Mouse (Mus musculus) gastrocnemius, adult 18-20 months (tissue): ENCODE results near the gene Capg. TPM values are rescaled to one million over a fixed set of nuclear protein-coding genes. Genes with fewer than 3 reads are reported as not detected.

Source experiments
- DNase-seq: peaks from one replicate; pipeline ENCODE4 v3.0.0; 2021; ENCODE audit warnings: low spot score
- long read RNA-seq, 2 experiments: library from polyadenylated mRNA; stranded (forward); transcript quantifications; one replicate each; pipeline ENCODE4 v2.0.0; 2021
- total RNA-seq, 2 experiments: library from RNA; stranded (reverse); gene quantifications; 2 replicates each; pipeline ENCODE4 v1.2.3; 2021

The Capg gene
- total RNA-seq: 10 to 100 TPM in 1 of 2 experiments, 1 to 10 TPM in 1; 9.2 to 14.3 TPM
- long read RNA-seq, experiment 1, partial matches to known transcripts: 0 of 14 reads
- long read RNA-seq, experiment 1, other reads (novel, unspliced or antisense): 9 of 14 reads
- long read RNA-seq, experiment 2, partial matches to known transcripts: 2 of 16 reads
- long read RNA-seq, experiment 2, other reads (novel, unspliced or antisense): 13 of 16 reads

DNA sequence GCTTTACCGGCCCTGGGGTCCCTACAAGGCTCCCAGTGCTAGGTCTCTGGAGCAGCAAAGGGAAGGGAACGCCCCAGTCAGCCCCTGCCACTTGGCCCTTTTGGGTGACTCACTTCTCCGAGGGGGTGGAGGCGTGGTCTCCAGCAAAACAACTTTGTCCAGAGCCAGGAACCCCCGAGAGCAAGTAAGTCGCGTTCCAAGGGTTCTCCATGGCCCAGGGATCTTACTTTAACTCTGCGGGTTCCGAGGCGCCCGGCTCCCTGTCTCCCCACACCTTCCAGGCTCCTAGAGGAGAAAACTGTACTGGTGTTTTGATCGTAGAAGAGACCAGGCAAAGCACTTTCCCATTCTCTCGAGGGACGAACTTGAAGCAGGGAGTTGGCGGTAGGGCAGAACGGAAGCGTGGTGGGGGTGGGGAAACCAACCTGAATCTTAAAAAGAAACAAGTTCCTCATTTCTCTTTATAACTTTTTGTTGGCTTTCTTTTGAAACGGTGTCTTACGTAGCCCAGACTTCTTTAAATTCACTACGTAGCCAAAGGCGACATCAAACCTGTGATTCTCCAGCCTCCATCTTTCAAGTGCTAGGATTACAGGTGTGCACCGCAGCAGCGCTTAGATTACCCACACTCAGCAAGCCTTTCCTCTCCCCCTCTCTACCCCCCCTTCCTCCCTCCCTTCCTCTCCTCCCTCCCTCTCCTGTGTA, at the start of gene Capg:
Capg (plus strand) TSS at position 109 of the 705 bp plus-strand sequence.
- DNase-seq: peak; percentile 59

DNA sequence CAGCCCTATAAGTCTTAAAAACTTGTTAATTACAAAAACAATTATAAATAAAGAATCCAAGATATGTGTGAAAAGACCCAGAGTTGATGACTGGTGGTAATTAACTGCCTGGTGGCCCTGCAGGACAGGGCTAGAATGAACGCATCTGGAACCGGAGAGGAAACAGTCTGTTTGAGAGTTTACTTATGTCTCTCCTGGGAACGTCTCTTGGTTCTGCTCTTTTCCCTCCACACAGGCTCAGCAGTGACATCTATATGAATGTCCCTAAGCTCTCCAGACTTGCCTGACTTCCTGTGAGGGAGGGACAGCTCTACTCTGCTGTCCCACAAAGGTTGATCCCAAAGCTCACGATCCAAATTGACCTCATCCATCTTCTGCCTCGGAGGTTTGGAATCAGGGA, 45.2 kb upstream of the Capg start:
- no peak for DNase-seq

DNA sequence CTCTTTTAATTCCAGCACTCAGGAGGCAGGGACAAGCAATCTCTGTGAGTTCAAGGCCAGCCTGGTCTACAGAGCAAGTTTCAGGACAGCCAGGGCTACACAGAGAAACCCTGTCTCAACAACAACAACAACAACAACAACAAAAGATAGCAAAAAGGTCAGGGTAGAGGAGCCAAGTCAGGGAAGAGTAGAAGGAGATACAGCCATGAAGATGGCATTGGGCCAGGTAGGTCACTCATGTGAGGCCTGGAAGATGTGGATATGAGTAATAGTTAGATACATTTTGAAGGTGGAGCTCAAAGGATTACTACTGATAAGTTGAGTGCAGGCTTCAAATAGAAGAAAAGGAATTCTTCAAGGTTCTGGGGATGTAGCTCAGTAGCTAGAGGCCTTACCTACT, 40.9 kb upstream of the Capg start:
- DNase-seq: no peak

DNA sequence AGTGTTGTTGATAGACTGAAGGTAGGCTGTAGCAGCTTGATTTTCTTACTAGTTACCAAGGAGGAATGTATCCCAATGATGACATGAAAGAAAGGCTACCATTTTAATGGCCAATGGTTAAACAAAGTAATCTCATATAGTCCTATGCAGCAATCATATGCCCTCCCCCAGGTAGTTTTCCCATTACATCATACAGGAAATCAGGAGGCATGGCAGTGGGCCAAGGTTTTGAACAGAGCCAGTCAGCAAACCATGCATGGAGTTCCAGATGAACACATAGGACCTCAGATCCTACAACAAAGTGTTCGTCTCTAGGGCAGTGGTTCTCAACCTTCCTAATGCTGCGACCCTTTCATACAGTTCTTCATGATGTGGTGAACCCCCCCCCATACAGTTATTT, 40.3 kb upstream of the Capg start:
- DNase-seq: no peak

DNA sequence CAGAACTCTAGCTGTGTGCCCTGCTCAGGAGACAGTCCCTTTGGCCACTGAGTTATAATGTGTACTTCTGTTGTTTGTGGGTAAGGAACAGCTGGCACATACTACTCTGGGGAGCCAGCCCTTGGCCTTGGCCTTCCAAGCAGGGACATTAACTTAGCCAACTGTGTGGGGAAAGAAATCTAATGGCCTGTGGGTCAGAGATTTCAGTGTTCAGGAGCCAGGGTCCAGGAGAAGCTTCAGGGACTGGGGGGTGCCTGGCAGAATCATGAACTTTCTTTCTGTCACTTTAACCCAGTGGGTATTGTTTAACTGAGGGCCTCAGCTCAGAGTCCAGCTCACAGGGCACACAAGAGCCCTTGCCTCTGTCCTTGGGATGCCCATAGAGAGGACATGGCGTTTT, 38.1 kb upstream of the Capg start:
- DNase-seq: no peak

DNA sequence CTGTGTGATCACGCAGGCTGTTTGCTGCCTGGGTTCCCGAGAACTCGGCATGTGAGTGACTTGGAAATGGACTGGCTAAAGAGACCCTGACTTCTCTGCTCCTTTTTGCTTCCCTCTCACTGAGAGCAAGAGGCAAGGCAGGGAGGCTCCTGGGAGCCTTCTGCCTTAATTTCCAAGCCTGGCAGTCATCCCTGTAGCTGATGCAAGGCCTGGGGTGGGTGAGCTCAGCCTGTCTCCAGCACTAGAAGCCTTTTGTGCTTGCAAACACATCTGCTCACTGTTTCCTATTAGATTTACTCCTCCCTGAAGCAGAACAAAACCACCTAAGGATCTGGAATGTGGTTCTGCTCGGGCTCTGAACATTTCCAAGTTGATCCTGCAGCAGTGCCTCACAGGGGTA, 35.6 kb upstream of the Capg start:
- peak; percentile 58 for DNase-seq

DNA sequence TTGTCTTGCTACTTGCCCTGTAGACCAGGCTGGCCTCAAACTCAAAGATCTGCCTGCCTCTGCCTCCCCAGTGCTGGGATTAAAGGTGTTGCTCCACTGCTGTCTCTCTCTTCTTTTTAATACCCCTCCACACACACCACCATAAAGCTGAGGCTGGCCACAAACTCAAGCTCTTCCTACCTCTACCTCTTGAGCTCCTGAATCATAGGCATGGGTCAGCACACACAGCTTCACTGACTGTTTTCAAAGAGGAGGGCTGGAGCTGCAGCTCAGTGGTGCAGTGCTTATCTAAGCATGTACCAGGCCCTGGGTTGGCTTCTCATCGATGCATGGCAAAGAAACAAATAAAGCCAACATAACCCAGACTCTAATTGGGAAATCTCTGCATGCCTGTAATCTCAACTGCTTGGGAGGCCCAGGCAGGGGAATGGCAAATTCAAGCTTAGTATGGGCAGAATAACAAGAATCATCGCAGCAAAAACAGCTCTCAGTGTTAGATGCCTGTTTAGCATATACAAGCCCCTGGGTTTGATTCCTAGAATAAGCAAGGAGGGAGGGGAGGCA, 34.2 kb upstream of the Capg start:
- no peak for DNase-seq

DNA sequence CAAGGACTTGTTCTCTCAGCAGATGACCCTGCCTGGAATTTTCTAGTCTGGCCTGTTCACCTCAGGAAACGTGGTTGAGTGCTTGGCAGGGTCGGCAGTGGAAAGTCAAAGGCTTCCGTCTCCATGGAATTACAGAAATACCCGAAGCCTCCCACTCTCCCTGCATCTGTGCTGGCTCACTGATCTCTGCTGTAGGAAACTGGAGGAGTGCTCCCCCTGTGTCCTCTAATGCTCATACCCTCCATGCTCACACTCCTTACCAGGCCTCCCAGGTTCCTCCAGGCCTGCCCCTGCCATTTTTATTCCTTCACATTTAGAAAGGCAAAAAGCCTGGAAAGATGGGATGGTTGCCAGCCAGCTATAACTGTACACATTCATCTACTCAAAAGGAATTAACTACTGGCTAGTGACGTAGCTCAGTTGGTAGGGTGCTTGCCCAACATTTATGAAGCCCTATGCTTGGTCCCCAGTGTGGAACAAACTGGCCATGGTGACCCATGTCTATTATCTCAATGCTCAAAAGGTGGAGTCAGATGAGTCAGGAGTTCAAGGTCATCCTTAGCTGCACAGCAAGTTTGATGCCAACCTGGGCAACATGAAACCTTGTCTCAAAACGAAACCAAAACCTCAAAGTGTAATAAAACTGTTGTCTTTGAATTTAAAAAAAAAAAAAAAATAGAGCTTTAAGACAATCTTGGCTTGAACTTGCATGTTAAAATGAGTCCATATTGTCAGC, 33.3 kb upstream of the Capg start:
- no peak for DNase-seq

DNA sequence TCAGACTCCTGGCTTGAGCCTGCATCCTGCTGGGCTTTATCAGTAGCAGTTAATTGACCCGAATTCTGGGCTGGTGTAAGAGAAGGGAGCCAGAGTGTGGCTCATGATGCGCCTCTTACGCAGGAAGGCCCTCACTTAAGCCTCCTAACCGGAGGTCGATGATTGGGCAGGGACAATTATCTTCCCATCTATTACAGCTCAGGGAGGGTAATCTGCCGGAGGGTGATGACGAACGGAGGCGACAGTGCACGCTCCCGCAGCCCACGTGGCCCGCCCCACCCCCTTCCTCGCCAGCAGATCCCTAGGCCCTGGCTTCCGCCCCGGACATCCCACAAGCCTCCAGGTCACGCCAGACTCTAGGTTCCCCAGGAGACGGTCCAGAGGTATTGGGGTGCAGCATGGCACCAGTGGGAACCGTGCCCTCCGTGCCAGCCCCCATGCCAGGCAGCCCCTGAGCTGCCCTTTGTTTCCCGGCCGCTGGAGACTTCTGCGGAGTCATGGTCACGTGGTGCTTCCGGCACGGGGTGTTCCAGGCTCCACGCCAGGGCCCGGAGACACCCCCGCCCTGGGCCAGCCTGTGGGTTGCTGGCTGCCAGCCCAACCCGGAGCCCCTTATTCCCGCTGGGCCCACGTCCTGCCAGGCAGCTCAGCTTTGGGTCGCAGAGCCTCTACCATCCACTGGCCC, 31.7 kb upstream of the Capg start:
- DNase-seq: peak; percentile 85

DNA sequence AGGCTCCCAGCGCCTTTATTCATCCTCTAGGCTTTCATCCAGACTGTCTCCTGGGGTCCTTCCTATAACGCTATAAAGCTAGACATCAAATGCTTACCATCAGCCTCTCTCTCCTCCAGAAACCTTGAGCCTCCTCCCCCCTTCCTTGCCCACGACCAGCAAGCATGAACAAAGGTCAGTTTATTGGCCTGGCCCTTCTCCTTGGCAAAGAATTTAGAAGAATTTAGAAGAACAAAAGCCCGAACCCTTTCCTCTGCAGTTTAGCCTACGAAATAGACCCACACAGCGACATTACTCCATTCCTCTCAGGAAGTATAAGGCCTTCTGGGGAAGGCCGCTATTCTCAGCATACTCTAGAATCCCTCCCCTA, 31.1 kb upstream of the Capg start:
- DNase-seq: no peak

DNA sequence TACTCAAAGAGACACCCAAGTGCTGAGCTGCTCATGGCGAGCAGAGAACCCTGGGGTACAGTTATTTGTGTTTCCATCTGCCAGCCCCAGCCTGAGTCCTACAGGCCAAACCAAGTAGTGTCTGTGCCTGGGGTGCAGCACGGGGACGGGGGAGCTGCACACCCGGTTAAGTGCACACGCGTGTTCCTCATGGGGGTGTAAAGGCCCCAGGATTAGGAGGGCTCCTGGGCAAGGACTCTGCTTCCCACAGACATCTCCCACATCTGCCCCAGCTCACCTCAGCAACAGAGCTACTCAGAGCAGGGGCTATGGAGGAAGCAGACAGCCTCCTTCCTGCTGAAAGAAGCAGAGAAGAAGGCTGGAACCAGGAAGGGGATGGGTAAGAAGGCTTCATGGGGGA, 28.5 kb upstream of the Capg start:
- no peak for DNase-seq

DNA sequence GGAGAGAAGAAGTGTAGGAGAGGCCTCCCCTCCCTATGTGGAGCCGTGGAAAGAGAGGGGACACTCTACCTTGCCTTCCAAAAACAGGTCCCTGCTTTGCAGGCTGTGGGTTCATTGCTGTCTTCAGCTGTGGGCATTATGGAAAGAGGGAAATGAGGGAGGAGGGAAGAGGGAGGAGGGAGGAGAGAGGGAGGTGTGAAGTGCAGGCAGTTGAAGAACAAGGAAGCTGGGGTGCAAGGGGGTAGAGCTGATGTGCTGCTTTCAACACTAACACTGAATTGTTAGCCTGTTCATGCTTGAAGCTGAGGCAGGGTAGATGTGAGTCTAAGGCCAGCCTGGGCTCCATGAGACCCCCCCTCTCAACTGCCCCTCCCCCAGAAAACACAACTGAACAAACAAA, 25.3 kb upstream of the Capg start:
- DNase-seq: no peak

DNA sequence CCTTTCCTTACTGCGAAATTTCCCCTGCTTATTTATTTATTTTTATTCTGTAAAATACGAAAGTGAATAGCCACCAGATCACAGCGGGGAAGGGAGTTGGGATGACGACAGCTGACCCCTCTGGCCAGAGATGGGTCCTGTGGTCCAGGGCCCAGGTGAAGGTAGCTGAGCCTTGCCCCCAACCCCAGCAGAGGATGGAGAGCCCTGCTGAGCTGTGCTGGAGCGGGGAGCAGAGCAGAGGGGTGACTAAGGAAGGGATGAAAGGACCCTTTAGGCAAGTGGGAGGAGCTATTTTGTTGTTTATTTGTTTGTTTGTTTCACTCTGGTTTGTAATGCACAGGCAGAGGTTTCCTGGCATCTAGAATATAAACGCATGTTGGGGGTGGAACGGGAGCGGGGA, 24.9 kb upstream of the Capg start:
- DNase-seq: no peak

DNA sequence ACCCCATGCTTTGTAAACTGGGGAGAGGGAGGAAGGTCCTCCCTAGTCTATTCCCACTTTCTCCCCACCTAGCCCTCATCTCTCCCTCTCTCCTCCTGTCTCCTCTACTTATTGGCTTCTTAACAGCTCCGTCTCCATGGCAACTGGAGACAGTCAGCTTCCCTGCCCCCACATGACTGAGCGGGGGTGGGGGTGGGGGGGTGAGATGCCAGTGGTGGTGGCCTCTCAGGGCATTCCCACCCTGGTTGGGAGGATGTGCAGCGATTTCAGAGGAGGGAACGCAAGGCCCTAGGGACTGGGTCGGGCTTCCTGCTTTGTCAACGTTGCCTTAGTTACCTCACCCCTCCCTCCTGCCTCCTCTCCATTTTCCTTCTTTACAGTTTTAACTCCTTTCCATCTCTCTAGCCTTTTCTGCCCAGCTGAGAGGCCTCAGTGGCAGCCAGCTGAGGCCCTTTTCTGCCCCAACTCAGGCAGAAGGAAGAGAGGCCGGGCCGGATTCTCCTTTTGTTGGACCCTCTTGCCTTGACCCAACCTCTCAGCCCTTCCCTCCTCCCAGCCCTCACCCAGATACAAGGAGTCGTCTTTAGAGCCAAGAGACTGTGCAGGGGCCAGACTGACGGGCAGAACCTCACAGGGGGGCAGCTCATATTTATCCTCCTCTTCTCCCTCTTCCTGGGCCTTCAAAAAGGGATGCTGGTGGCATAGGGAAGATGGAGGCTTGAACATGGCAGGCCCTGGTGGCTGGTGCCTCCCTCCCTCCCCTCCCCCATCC, 24.1 kb upstream of the Capg start:
- DNase-seq: peak; percentile 62

DNA sequence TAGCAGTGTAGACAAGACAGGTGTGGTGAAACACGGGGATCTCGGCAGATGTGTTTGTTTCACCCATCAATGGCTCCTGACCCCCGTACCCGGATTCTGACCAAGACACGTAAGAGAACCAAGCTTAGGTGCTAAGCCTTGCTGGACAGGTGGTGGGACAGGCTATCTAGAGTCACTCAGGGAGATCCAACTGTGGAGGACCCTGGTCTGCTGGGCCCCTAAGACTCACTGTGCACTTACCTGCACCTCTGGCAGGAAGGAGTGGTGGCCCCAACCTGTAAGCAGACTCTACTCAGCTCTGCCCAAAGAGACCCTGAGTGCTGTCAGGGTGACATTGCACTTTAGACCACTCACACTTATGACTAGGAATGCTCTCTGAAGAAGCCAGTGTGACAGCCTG, 23.3 kb upstream of the Capg start:
- no peak for DNase-seq

DNA sequence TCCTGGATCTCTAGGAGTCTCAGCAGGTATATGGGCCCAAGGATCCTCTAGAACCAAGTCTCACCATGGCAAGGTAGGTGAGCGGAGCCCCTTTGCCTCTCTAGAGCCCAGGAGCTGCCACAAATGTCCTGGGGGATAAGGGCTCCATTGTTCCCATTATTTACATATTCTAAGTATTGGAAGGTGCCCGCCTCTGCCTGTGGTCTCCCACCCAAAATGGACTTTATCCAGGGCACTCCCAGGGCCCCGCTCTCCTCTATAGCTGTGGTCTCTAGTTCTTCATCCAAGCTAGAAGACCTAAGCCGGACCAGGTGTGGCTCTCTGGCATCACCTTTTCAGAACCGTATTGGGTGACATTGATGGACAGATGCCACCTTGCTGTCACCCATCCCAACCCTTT, 22.6 kb upstream of the Capg start, which contains the start of gene Sh2d6:
Sh2d6 (minus strand) TSS at position 101 of the 400 bp plus-strand sequence.
- no peak for DNase-seq

DNA sequence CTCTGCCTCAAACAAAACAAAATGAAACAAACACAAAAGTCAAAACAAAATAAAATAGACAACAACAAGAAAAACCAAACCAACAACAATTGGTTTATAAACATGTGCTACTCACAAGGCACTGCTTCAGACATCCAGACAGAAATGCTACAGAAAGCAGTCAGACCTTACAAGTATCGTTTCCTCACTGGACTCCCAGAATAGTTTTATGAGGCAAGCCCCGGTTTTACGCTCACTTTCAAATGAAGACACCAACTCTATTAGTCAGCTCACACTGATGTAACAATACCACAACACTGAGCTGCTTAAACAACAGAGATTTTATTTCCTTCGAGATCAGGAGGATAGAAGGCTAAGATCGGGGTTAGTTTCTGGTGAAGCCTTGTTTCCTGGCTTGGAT, 21.9 kb upstream of the Capg start:
- DNase-seq: no peak

DNA sequence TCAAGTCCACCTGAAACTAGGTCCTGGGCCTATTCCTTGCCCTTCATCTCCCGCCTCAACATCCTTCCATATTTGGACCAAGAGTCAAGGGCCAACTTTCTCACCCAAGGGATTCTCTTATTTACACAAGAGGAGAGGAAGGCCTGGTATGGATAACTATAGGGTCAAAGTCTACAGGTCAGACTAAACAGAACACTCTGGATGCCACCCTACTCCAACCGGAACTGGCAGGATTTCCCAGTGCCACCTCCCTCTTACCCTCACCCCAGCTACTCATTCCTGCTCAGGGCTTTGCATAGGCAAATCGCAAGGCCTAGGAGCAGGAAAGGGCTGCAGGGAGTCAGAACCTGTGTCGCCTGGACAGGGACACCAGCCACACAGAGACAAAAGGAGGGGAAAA, 21.0 kb upstream of the Capg start:
- DNase-seq: no peak

DNA sequence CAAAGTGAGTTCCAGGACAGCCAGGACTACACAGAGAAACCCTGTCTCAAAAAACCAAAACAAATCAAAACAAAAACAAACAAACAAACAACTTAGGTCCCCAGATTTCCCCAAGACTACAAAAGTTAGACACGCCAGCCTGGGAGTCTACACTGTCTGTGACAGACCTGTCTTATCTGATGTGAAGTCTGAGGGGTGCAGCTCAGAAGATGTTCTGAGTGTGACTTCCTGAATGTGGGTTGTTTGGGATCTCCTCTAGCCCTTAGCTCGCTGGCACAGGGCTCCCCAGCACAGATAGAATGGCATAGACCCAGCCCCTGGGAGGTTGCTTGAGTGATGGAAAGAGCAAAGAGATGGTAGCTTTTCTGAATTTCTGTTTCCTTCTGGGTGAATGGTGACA, 20.0 kb upstream of the Capg start:
- no peak for DNase-seq

DNA sequence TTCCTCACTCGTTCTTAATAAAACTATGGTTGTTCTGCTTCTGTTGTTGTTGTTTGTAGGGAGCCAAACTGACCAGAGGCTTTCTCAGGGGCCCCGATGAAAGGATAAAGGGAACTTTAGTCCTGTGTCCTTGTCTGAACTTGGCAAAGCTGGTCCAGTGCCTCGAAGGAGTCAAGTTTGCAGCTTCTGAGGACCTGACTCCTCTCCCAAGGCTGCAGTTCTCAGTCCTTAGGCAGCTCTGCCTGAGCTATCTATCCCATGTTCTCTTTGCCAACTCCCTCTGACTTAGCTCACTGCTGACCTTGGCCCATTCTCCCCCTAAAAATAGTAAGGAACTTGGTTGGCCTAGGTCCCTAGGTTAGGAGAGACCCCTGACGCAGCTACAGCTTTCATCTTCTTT, 17.1 kb upstream of the Capg start:
- DNase-seq: no peak
